Mouse (Mus musculus) spleen, adult 2 months (tissue): ENCODE measurements at regions not wholly inside any gene's neighbourhood (a gene's known extent, or its start where the extent isn't known, plus 50 kb on each side); places are given as distances from the start of the nearest gene placed in this dataset.

ENCODE experiments used
- DNase-seq, 2 experiments: peaks; one replicate each; pipeline versions ENCODE4 v3.0.0 to v3.0.0-alpha.2; 2012 to 2021; ENCODE audit warnings: low spot score in 2 of 2, low read depth in 1 of 2
- H3K27ac ChIP-seq: fragments of 200-500 bp; 2 replicates; pipeline ENCODE4 v1.5.1; 2012; ENCODE audit warnings: low read length, inconsistent platforms; ENCODE audit not compliant: insufficient read depth
- H3K27me3 ChIP-seq: fragments of 200-500 bp; 2 replicates; pipeline ENCODE4 v1.6.1; 2012; ENCODE audit warnings: mild to moderate bottlenecking, moderate library complexity, low read length, inconsistent platforms; ENCODE audit not compliant: control insufficient read depth, insufficient read depth
- H3K36me3 ChIP-seq: fragments of 200-500 bp; 2 replicates; pipeline ENCODE4 v1.6.1; 2012; ENCODE audit warnings: mild to moderate bottlenecking, low read length, inconsistent platforms; ENCODE audit not compliant: control insufficient read depth, insufficient read depth
- H3K4me1 ChIP-seq: fragments of 200-500 bp; 2 replicates; pipeline ENCODE4 v1.6.1; 2011; ENCODE audit warnings: inconsistent platforms; ENCODE audit not compliant: control insufficient read depth, insufficient read depth, insufficient read length
- H3K4me3 ChIP-seq: fragments of 200-500 bp; 2 replicates; pipeline ENCODE4 v1.5.1; 2011; ENCODE audit warnings: mild to moderate bottlenecking, inconsistent platforms; ENCODE audit not compliant: insufficient read depth, insufficient read length; ENCODE audit errors: extremely low read depth
- CTCF ChIP-seq: fragments of 200-500 bp; IDR thresholded peaks from 2 replicates; pipeline ENCODE4 v1.5.1; 2011; ENCODE audit warnings: mild to moderate bottlenecking, inconsistent platforms; ENCODE audit not compliant: insufficient read depth, insufficient read length, insufficient replicate concordance; ENCODE audit errors: extremely low read depth
- POLR2A ChIP-seq: fragments of 200-500 bp; IDR thresholded peaks from 2 replicates; pipeline ENCODE4 v1.6.1; 2011; ENCODE audit warnings: low read depth, low read length, inconsistent platforms
- WGBS: fragments of 180-500 bp; shearing (Covaris S2); methylation state at CpG from one replicate; pipeline ENCODE4 v1.1.7; 2018; 5-methylcytosine and 5-hydroxymethylcytosine counted together

DNA sequence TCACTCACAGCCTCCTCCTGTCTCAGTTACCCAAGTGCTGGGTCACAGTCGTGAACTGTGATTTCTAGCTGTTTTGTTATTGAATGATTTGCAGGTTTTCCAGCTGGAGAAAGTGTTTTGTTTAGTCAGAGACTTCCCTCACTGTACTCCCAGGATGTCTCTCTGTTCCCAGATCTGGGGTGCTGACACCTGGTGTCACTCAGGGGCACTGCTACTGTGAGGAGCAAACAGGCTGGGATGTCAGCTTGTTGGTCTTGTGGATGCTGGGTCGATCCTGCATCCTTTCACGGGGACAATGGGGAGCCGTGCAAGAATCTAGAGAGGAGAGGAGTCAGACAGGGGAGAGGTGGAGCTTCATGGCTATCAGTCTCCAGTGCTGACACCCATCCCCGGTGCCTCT is 142.8 kb upstream of the Syt6 start:
- Histone ChIP-seq H3K4me1 (no peaks in the 10 kb centered on the region), H3K27me3 (no peaks in the 10 kb centered on the region), H3K27ac (no peak overlapping the region), H3K36me3 (no peaks in the 10 kb centered on the region), H3K4me3 (no peak overlapping the region)
- no peak for TF ChIP-seq CTCF
- no peak for TF ChIP-seq POLR2A
- 74% methylated on average over 5 of the region's 5 CpGs for WGBS
- no peak for DNase-seq

DNA sequence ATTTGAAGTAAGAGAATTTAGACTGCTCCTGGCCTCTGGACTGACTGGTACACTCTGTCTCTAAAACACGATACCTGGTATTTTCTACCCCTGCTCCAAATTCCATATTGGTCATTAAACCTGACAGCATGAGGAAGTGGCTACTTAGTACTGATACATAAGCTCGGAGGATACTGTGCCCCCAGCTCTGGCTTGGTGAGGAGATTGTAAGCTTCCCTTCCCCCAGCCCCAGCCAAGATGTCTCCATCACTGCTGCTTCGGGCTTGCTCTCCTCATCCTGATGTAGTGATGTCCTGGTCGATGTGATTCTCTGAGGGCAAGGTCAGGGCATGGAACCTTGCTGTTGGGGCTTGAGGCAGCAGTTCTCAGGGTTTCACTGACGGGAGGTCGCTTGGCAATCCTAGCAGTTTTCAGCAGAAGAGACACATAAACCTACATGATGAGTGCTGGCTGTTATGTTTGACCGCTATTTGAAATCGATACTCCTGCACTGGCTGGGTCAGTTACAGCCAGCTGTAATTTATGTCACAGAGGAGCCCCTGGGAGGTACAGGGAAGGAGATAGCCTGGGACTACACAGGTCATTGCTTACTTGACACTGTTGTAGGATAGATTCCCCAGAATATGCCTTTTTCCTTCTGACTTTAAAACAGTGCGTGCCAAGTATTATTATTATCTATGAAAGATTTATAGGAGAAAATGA is 138.0 kb upstream of the Syt6 start:
- no peak overlapping the region for H3K4me3 ChIP-seq
- no peak for TF ChIP-seq CTCF
- no peak for TF ChIP-seq POLR2A
- H3K27me3 ChIP-seq, result no peaks in the 10 kb centered on the region
- DNase-seq, result no peak
- H3K36me3 ChIP-seq, result no peaks in the 10 kb centered on the region
- no peak overlapping the region for H3K27ac ChIP-seq
- WGBS, result 84% methylated on average over 9 of the region's 9 CpGs
- 0 out of 2 replicates have a peak, but pooled peaks cover 2% of the 10 kb centered on the region for H3K4me1 ChIP-seq

DNA sequence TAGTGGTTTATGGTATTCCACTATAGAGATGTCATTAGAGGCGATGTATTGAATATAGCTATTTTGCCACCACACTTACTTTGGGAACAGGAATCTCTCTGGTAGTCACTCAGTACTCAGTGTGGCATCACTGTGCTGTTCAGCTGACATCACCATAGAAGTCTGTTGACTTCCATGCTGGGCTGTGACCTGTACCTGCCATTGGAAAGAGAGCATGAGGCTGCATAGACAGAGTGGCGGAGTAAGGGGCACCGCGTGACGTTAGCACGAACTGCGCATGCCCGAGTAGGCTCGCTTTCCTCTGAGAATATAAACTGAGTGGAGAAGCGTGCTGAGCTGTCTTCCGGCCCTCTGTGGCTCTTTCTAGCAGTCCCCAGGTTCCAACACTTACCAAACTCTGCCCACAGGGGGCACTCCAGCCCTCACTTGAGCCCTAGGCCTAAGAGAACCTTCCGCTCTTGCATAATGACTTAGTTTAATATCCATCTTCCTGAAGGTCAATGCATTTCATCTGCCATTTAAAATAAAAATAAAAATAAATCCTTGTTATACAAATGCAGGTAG is 136.2 kb upstream of the Syt6 start:
- DNase-seq, result peak; percentile 31 to 47
- WGBS, result 46% methylated on average over 12 of the region's 12 CpGs
- H3K36me3 ChIP-seq, result no peaks in the 10 kb centered on the region
- no peaks in the 10 kb centered on the region for H3K27me3 ChIP-seq
- H3K4me1 ChIP-seq, result 0 out of 2 replicates have a peak, but pooled peaks cover 2% of the 10 kb centered on the region
- H3K4me3 ChIP-seq, result no peak overlapping the region
- TF ChIP-seq POLR2A, result no peak
- TF ChIP-seq CTCF, result peak; percentile 13; the same call in 1 of the 2 replicates
- no peak overlapping the region for H3K27ac ChIP-seq

DNA sequence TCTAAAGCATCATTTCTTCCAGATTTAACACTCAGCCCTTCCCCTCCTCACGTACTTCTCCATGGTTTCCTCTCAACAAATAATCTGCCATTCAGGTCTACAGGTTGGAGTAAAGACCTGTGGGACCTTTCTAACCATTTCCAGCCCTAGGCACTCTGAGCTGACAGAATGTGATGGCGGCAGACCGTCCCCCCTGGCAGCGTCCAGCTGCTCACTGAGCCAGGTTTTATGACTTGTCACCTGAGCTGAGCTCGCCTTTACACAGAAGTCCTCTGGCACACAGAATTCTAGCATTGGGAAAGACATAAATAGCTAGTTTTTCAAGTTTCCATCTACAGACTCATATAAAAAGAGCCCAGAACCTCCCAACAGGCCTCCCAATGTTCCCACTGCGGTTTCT is 131.8 kb upstream of the Syt6 start:
- no peak for DNase-seq
- Histone ChIP-seq H3K27ac (no peak overlapping the region), H3K4me1 (0 out of 2 replicates have a peak, but pooled peaks cover 2% of the 10 kb centered on the region), H3K27me3 (no peaks in the 10 kb centered on the region), H3K4me3 (no peak overlapping the region), H3K36me3 (no peaks in the 10 kb centered on the region)
- TF ChIP-seq POLR2A (no peak), CTCF (no peak)
- 90% methylated on average over 6 of the region's 6 CpGs for WGBS

DNA sequence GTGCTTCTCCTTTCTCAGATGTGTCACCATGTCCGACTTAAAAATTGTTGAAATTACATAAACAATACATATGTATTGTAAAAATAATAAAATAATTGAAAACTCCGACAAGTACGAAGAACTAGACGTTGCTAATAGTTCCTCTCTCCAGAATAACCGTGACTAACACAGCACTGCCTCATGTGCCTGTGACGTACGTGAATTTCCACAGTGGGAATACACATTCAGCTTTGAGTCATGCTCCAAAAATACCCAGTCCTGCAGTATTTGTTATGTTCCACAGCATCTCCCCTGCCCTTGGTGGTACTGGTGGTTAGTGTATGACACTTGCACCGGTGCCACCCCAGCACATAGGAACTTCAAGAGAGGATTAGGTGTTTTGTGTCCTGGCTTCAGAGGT is 129.2 kb upstream of the Syt6 start:
- H3K27ac ChIP-seq, result no peak overlapping the region

DNA sequence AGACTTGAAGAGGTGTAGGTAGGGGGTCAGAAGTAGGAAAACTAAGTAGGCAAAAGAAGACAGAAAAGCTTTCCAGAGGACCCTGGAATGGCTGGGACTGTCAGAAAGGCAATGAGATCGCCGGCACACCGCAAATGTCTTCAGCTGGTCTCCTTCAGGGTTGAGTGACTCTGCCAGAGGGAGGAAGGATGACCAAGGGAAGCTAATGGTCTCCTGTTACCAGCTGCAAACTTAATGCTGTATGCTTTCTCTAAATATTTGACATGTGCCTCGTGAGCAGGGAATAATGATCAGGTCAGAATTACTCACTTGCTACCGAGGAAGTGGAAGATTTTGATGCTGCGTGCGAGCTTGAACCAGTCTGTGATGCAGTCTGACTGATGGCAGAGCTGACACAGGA is 125.2 kb upstream of the Syt6 start:
- Histone ChIP-seq H3K4me1 (no peaks in the 10 kb centered on the region), H3K4me3 (no peak overlapping the region), H3K27ac (no peak overlapping the region), H3K27me3 (no peaks in the 10 kb centered on the region), H3K36me3 (no peaks in the 10 kb centered on the region)
- TF ChIP-seq CTCF (no peak), POLR2A (no peak)
- DNase-seq, result no peak
- 79% methylated on average over 7 of the region's 7 CpGs for WGBS

More for the DNA sequence above, 129.2 kb upstream of the Syt6 start:
- H3K4me3 ChIP-seq, result no peak overlapping the region
- H3K36me3 ChIP-seq, result no peaks in the 10 kb centered on the region
- H3K4me1 ChIP-seq, result no peaks in the 10 kb centered on the region
- 97% methylated on average over 8 of the region's 8 CpGs for WGBS
- H3K27me3 ChIP-seq, result no peaks in the 10 kb centered on the region
- no peak for TF ChIP-seq POLR2A
- TF ChIP-seq CTCF, result no peak
- no peak for DNase-seq

DNA sequence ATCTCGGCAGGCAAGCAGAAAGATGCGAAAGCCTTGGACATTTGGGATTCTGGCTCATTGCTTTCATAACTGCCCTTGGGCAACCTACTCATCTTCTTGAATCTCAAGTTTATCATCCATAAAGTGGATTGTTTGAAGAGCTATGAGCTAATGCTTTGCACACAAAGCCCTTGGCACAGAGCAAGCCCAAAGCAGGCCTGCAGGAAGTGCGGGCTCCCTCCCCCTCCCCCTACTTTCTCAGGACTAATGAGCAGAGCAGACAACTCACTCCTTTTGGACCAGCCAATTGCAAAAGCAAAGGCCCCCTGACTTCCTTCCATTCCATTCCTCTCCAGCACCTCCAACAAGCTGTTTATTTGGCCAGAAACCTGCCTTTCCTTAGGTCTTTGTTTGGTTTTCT is 123.1 kb upstream of the Syt6 start:
- Histone ChIP-seq H3K27me3 (no peaks in the 10 kb centered on the region), H3K27ac (no peak overlapping the region), H3K36me3 (no peaks in the 10 kb centered on the region), H3K4me1 (no peaks in the 10 kb centered on the region), H3K4me3 (no peak overlapping the region)
- WGBS, result 84% methylated on average over 3 of the region's 3 CpGs
- no peak for DNase-seq
- TF ChIP-seq CTCF (no peak), POLR2A (no peak)
